Mouse (Mus musculus) kidney, embryonic 16.5 days (tissue): ENCODE results near the gene Hivep3. TPM values are rescaled to one million over a fixed set of nuclear protein-coding genes. Genes with fewer than 3 reads are reported as not detected.

ENCODE experiments used
- ATAC-seq: fragments of 200-750 bp; cut with Nextera tagmentation; 2 replicates; pipeline ENCODE4 v1.8.0; 2017; ENCODE audit warnings: moderate TSS enrichment; ENCODE audit not compliant: low FRiP score, low TSS enrichment
- H3K27ac ChIP-seq: fragments of 300-500 bp; sonication (generic); 2 replicates; pipeline ENCODE4 v1.5.1; 2014; ENCODE audit warnings: low read length
- H3K27me3 ChIP-seq: fragments of 300-500 bp; sonication (generic); 2 replicates; pipeline ENCODE4 v1.6.1; 2014; ENCODE audit warnings: low read length, control low read depth, mixed read lengths; ENCODE audit not compliant: insufficient read depth
- H3K36me3 ChIP-seq: fragments of 300-500 bp; sonication (generic); 2 replicates; pipeline ENCODE4 v1.6.1; 2014; ENCODE audit warnings: low read length, control low read depth, mixed read lengths; ENCODE audit not compliant: insufficient read depth
- H3K4me1 ChIP-seq: fragments of 300-500 bp; sonication (generic); 2 replicates; pipeline ENCODE4 v1.6.1; 2014; ENCODE audit warnings: low read length, control low read depth, mixed read lengths; ENCODE audit not compliant: insufficient read depth
- H3K4me2 ChIP-seq: fragments of 300-500 bp; sonication (generic); replicated peaks from 2 replicates; pipeline ENCODE4 v1.6.1; 2014; ENCODE audit warnings: low read depth, low read length
- H3K4me3 ChIP-seq: fragments of 300-500 bp; sonication (generic); 2 replicates; pipeline ENCODE4 v1.5.1; 2014; ENCODE audit warnings: mild to moderate bottlenecking, low read length
- H3K9ac ChIP-seq: fragments of 300-500 bp; sonication (generic); replicated peaks from 2 replicates; pipeline ENCODE4 v1.6.1; 2014; ENCODE audit warnings: low read length
- H3K9me3 ChIP-seq: fragments of 300-500 bp; sonication (generic); 2 replicates; pipeline ENCODE4 v1.6.1; 2016; ENCODE audit warnings: low read length, control low read depth
- WGBS: fragments of 180-500 bp; shearing (Covaris S2); extraction: QIAGEN DNeasy Blood & Tissue Kit; methylation state at CpG from one replicate; pipeline ENCODE4 v1.1.7; 2014; 5-methylcytosine and 5-hydroxymethylcytosine counted together
- polyA plus RNA-seq: library from polyadenylated mRNA; unstranded; fragments of >200 nt; fragmentation: Nextera tagmentation; extraction: Ambion mirVana; gene quantifications from 2 replicates; pipeline ENCODE4 v1.2.1, GENCODE M21; 2015

Gene Hivep3
- polyA plus RNA-seq, 1 experiment from 2014 or later: 7.0 TPM

DNA sequence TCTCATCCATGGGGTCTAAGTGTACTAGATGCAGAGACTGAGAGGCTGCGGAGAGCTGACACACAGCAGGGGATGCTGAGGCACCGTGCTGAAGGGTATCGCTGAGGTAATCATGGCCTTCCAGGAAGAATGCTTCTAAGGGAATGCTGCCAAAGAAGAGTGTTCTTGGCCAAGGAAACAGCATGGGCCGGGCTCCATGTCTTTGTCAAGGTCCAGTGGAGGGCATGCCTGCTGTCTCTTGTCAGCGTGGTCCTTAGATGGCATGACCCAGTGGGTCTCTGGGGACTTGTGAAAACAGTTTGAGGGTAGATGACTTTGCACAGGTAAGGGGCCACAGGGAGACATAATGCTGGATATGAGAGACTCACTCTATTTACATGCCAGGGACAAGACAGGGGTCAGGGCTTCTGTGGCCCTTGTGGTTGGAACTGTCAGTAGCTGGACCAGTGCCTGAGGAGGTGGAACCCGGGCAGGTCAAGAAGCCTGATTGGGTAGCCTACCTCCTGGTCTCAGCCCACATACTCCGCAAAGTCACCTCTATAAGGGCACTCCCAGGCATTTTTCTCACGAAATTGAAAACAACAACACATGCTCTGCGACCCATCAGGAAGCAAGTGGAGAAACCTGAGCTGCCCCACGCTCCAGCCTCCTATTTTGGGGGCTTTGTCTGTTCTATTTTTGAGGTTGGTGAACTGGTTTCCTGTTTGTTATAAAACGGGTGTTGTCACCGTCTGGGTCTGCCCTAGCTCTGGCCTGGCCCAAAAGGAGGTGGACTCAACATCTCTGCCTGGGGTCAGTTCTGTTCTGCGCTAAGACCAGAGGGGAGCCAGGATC lies 177.7 kb downstream of the Hivep3 start:
- ATAC-seq: no peak
- H3K9me3 ChIP-seq: no peaks in the 10 kb centered on the region
- no peak overlapping the region for H3K9ac ChIP-seq
- no peak overlapping the region for H3K4me2 ChIP-seq
- WGBS: 70% methylated on average over 13 of the region's 13 CpGs
- no peak overlapping the region for H3K4me3 ChIP-seq
- H3K27ac ChIP-seq: no peak overlapping the region
- H3K4me1 ChIP-seq: 0 out of 2 replicates have a peak, but pooled peaks cover 3% of the 10 kb centered on the region
- no peaks in the 10 kb centered on the region for H3K27me3 ChIP-seq
- no peaks in the 10 kb centered on the region for H3K36me3 ChIP-seq

DNA sequence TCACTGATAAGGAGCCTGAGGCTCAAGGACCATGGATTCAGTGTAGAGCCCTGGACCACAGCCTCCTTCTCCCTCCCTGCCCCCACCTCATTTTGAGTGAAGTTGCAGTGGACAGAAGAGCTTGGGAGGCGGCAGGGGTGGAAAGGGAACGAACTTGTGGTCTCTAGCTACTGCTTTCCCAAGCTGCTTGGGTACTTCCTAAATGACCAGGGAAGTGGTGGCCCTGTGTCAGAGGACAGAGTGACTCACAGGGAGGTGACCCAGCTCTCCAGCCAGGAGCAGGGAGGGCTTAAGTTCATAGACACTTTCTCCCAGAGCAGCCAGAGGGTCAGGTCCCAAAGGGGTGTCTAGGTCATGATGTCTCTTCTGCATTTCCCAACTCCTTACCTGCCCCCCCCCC lies 178.6 kb downstream of the Hivep3 start:
- H3K27ac ChIP-seq: no peak overlapping the region
- no peak overlapping the region for H3K4me2 ChIP-seq
- H3K27me3 ChIP-seq: no peaks in the 10 kb centered on the region
- H3K36me3 ChIP-seq: no peaks in the 10 kb centered on the region
- no peak overlapping the region for H3K4me3 ChIP-seq
- H3K4me1 ChIP-seq: 0 out of 2 replicates have a peak, but pooled peaks cover 3% of the 10 kb centered on the region
- WGBS: 53% methylated on average over 2 of the region's 2 CpGs
- ATAC-seq: no peak
- no peak overlapping the region for H3K9ac ChIP-seq
- H3K9me3 ChIP-seq: no peaks in the 10 kb centered on the region

DNA sequence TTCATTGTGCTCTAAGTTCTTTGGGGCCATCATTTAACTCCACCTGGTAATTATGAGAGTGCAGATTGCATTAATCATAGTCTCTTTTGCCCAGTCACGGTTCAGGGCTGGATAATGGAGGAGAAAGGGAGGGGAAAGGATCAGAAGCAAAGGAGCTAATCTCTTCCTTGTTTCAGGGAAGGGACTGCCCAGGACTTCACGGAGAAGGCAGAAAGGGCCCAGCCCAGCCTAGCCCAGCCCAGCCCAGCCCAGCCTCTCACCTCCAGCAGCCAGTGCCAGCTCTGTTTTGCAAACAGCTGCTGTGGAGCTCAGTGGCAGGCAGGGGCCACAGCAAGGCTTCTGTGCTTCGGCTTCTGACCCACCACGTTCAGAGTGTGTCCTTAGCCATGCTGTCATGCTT lies 180.6 kb downstream of the Hivep3 start:
- Histone ChIP-seq H3K36me3 (no peaks in the 10 kb centered on the region), H3K27ac (no peak overlapping the region), H3K4me2 (no peak overlapping the region), H3K4me1 (0 out of 2 replicates have a peak, but pooled peaks cover 3% of the 10 kb centered on the region), H3K27me3 (no peaks in the 10 kb centered on the region), H3K9ac (no peak overlapping the region), H3K9me3 (no peaks in the 10 kb centered on the region), H3K4me3 (no peak overlapping the region)
- 29% methylated on average over 4 of the region's 4 CpGs for WGBS
- ATAC-seq: no peak

GRCm38 (mm10) chr4:119915069-119915468 lies 181.5 kb downstream of the Hivep3 start:
- no peak overlapping the region for H3K27ac ChIP-seq
- H3K4me2 ChIP-seq: no peak overlapping the region
- H3K4me1 ChIP-seq: 0 out of 2 replicates have a peak, but pooled peaks cover 3% of the 10 kb centered on the region
- no peak overlapping the region for H3K4me3 ChIP-seq
- H3K9me3 ChIP-seq: no peaks in the 10 kb centered on the region
- no peak for ATAC-seq
- whole genome bisulfite sequencing: 72% methylated on average over 2 of the region's 2 CpGs
- H3K27me3 ChIP-seq: no peaks in the 10 kb centered on the region
- H3K9ac ChIP-seq: no peak overlapping the region
- H3K36me3 ChIP-seq: no peaks in the 10 kb centered on the region

DNA sequence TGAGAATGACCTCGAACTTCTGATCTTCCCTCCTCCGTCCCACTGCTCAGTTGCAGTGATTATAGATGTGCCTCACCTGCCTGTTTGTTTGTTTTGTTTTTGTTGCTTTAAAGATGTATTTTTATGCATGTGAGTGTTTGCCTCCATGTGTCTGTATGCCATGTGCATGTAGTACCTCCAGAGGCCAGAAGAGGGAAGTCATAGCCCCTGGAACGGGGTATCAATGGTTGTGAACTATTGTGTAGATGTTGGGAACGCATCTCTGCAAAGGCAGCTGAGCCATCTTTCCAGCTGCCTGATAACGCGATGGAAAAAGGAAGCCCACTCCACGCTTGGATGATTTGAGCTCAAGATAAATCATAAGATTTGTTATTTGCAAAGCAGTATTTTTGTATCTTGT lies 183.9 kb downstream of the Hivep3 start:
- 71% methylated on average over 7 of the region's 7 CpGs for WGBS
- H3K4me3 ChIP-seq: no peak overlapping the region
- ATAC-seq: no peak

DNA sequence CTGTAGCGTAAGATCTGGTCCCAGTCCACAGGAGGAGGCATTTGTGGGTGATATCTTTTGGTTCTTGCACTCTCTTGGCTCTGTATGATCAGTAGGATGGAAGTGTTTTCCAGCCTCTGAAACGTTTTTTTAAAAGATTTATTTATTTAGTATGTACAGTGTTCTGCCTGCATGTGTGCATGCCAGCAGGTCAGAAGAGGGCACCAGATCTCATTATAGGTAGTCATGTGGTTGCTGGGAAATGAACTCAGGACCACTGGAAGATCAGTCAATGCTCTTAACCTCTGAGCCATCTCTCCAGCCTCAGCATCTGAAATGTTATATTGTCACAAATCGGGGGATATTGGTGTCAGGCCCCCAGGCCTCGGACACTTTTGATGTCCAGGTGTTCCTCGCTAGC lies 185.8 kb downstream of the Hivep3 start:
- Histone ChIP-seq H3K27me3 (no peaks in the 10 kb centered on the region), H3K4me1 (0 out of 2 replicates have a peak, but pooled peaks cover 2% of the 10 kb centered on the region), H3K4me2 (no peak overlapping the region), H3K36me3 (no peaks in the 10 kb centered on the region), H3K9ac (no peak overlapping the region), H3K9me3 (peaks cover 11% of the 10 kb centered on the region; the same call in 1 of the 2 replicates), H3K27ac (no peak overlapping the region), H3K4me3 (no peak overlapping the region)
- 70% methylated on average over 5 of the region's 5 CpGs for WGBS
- ATAC-seq: no peak

More for the DNA sequence above, 183.9 kb downstream of the Hivep3 start:
- no peak overlapping the region for H3K4me2 ChIP-seq
- H3K27ac ChIP-seq: no peak overlapping the region
- no peak overlapping the region for H3K9ac ChIP-seq
- no peaks in the 10 kb centered on the region for H3K27me3 ChIP-seq
- no peaks in the 10 kb centered on the region for H3K36me3 ChIP-seq
- 0 out of 2 replicates have a peak, but pooled peaks cover 3% of the 10 kb centered on the region for H3K4me1 ChIP-seq
- H3K9me3 ChIP-seq: no peaks in the 10 kb centered on the region

DNA sequence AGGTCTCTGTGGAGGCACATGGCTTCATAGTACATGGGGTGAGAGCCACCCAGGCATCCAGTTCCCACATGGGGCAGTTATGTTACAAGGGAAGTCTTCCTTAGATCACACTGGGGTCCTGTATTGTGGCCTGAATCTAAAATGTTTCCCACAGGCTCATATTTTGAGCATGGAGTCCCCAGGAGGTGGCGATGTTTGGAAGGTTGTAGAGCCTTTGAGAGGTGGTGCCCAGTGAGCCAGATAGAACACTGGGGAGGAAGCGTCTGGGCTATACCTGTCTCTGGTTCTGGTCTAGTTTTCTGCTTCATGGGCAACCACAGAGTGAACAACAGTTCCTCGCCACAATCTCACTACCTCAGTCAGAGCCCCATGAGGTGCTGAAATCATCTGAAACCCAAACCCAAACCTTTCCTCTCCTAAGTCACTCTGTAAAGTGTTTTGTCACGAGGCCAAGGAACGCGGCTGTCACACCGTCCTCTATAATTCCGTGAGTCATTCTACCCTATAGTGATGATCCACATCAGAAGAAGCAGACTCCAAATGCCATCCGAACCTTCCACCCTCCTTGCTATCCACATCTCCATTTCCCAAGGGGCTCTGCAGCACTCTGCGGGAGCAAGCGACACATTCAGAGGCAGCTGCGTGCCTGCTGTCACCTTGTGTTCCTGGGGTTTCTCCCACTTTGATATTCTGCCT lies 187.6 kb downstream of the Hivep3 start:
- ATAC-seq: no peak
- no peaks in the 10 kb centered on the region for H3K36me3 ChIP-seq
- no peak overlapping the region for H3K9ac ChIP-seq
- H3K4me1 ChIP-seq: no peaks in the 10 kb centered on the region
- H3K4me3 ChIP-seq: no peak overlapping the region
- no peak overlapping the region for H3K27ac ChIP-seq
- H3K4me2 ChIP-seq: no peak overlapping the region
- 89% methylated on average over 12 of the region's 12 CpGs for WGBS
- H3K9me3 ChIP-seq: peaks cover 12% of the 10 kb centered on the region; the same call in 1 of the 2 replicates
- H3K27me3 ChIP-seq: no peaks in the 10 kb centered on the region

GRCm38 (mm10) chr4:119921723-119922266 lies 188.2 kb downstream of the Hivep3 start:
- Histone ChIP-seq H3K9me3 (peaks cover 12% of the 10 kb centered on the region; the same call in 1 of the 2 replicates), H3K36me3 (no peaks in the 10 kb centered on the region), H3K4me3 (no peak overlapping the region), H3K4me2 (no peak overlapping the region), H3K27me3 (no peaks in the 10 kb centered on the region), H3K27ac (no peak overlapping the region), H3K4me1 (no peaks in the 10 kb centered on the region), H3K9ac (no peak overlapping the region)
- 72% methylated on average over 8 of the region's 8 CpGs for WGBS
- no peak for ATAC-seq

DNA sequence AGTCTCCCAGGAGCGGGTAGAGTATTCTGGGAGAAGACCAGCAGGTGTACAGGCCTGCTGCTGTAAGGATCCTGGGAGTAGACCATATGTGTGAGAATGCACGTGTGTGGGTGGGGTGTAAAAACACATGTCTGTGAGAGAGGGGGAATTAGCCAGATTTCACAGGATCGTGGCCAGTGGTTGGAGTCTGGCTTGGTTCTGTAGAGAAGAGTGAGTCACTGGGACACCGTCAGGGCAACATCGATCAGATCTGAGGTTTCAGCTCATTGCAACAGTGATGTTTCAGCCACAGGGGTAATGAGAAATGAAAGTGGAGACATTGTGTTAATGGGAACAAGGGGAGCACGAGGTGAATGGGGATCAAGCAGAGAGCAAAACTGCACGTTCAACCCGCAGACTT lies 189.4 kb downstream of the Hivep3 start:
- Histone ChIP-seq H3K27me3 (no peaks in the 10 kb centered on the region), H3K4me3 (no peak overlapping the region), H3K36me3 (no peaks in the 10 kb centered on the region), H3K4me2 (no peak overlapping the region), H3K9me3 (peaks cover 12% of the 10 kb centered on the region; the same call in 1 of the 2 replicates), H3K27ac (no peak overlapping the region), H3K4me1 (no peaks in the 10 kb centered on the region), H3K9ac (no peak overlapping the region)
- 89% methylated on average over 8 of the region's 8 CpGs for whole genome bisulfite sequencing
- no peak for ATAC-seq
